Mouse (Mus musculus) retina, postnatal 7 days (tissue): ENCODE data around the gene Sh2d2a.
"Not testable (repeated sequence)": the region's sequence is repeated elsewhere in the genome, so short reads cannot be mapped to it uniquely, and the experiment has no call there.

Experiments
- DNase-seq: peaks from one replicate; pipeline ENCODE4 v3.0.0-alpha.2; 2012; ENCODE audit warnings: low read depth, low spot score

The Sh2d2a gene

DNA sequence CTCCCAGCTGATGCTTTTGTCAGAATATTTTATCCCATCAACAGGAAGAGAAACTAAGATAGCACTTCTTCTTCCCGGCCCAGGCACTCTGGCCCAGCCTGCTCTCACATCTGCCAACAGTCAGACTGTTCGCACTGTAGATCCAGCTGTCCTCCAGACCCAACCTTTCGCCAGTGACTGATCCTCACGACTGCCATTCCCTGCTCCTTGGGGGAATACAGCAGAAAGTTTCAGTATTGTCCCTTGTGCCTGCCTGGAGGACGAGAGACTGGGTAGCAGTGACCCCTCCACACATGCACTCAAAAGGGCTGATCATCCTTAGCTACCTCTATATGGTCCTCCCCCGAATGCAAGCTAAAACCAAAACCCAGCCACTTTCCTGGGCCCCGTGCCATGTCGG, 9.4 kb downstream of the Sh2d2a start:
- DNase-seq: no peak

DNA sequence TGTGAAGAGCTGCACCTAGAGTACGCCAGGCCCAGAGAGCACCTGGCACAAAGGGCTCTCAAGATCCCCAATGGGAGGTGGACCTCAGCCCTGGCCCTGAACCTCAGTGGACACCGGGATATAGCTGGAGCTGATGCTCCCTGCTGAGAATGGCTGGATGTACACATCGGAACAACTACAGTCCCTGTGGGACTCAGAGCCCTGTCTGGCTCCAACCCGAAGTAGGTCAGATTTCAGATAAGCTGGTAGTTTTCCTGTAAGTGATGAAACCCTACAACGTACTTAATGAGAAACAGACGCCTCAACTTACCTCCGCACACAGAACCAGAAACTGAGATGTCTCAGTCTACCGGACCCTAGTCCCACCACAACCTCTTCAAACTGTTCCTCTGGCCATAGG, 11.1 kb downstream of the Sh2d2a start:
- DNase-seq: no peak

- peak; percentile 54 for DNase-seq
Observed at GRCm38 (mm10) chr3:87859813-87860212, 13.3 kb downstream of the Sh2d2a start.

DNA sequence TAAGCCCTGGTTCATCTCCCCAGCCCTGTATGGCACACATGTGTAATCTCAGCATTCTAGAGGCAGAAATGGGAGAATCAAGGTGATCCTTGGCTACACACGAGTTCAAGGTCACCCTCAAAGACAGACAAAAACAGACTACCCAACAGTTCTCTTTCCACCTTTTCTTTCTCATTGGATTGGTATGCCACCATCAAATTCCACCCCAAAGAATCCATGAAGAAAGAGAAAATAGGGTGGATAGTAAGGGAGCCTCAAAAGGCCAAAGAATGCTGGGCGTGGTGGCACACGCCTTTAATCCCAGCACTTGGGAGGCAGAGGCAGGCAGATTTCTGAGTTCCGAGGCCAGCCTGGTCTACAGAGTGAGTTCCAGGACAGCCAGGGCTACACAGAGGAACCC, 17.6 kb downstream of the Sh2d2a start:
- DNase-seq: not testable (repeated sequence)

GRCm38 (mm10) chr3:87877730-87878129, 31.2 kb downstream of the Sh2d2a start:
- no peak for DNase-seq

DNA sequence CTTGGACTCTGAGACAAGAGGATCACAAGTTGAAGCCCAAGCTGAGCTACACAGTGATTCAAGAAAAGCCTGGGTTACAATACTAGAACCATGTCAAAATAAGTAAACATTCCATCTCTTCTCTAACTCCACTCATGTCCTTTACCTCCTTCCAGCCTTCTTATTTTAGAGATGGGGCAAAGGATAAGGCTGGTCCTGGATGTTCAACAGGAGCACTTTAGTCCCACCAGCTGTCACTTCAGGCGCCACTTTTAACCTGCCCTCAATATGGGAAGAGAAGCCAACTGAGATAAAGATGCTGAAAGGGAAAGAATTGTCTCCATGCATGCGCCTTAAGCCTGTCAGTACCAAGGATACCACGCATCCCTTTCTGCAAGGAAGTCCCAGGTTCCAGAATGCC, 37.7 kb downstream of the Sh2d2a start:
- no peak for DNase-seq

GRCm38 (mm10) chr3:87884708-87885251, 38.2 kb downstream of the Sh2d2a start:
- no peak for DNase-seq

GRCm38 (mm10) chr3:87885281-87886003, 38.9 kb downstream of the Sh2d2a start, which contains the start of gene Prcc:
TSS of gene Prcc (minus strand) at chr3:87885608.
- DNase-seq: peak; percentile 97

- DNase-seq: no peak
Observed at GRCm38 (mm10) chr3:87886004-87886365, 39.4 kb downstream of the Sh2d2a start.

DNA sequence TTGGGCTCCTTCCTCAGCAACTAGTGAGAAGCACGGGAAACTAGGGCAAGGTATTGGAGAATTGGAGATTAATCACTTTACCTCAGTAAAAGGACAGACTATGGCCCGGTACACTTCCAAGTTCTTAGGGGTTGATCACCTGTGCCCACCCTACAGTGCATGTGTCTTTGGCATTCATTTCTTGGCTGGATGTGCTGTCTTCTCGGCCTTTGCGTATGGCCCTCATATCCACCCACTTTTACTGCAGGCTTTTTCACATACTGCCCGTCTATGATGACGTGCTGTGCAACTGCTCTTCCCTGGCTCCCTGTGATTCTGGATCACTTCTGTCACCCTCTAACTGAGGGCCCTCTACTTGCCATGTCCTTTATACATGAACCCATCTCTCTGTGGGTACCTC, 39.9 kb downstream of the Sh2d2a start:
- DNase-seq: no peak

GRCm38 (mm10) chr3:87887400-87887799, 40.8 kb downstream of the Sh2d2a start:
- DNase-seq: not testable (repeated sequence)

DNA sequence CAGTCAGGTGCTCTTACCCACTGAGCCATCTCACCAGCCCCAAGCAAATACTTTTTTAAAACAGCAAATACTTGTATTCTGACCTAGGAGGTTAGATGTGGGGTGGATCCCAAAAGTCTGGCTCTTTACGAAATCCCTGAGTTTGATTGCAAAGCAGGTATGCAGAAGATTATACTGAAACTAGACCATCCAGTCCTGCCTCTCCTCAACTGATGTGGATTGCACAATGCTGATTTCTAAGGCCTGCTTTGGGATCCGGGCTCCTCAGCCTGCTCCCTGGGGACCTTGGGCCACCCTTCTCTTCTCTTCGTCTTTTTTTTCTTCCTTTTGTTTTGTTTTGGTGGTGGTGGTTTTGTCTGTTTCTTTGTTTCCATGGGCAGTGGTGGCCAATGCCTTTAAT, 44.9 kb downstream of the Sh2d2a start:
- DNase-seq: no peak

GRCm38 (mm10) chr3:87893367-87893905, 46.9 kb downstream of the Sh2d2a start:
- no peak for DNase-seq

- no peak for DNase-seq
Observed at GRCm38 (mm10) chr3:87899266-87899665, 52.7 kb downstream of the Sh2d2a start.

GRCm38 (mm10) chr3:87899776-87900175, 53.2 kb downstream of the Sh2d2a start:
- no peak for DNase-seq

DNA sequence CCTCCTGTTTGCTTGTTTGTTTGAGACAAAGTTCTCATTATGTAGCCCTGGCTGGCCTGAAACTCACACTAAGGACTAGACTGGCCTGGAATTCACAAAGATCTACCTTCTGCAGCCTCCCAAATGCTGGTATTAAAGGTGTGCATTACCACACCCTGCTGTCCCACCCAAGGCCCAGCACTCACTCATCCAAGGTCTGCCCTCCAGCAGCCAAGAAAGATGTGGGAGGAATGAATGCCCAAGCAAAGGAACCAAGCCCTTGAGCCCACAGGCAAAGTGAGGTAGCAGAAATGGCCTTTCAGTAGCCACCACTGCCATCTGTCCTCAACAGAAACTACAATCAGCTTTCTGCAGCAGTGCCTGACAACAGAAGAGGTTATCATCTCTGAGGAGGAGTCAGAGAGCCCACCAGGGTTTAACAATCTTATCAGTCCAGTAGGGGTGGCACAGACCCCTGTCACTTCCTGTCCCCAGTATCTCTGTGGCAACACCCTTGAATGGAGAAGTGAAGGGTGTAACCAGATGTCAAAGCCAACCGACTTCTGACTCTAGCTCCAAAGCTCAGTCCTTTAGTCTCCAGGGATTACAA, 54.6 kb downstream of the Sh2d2a start:
- DNase-seq: no peak

GRCm38 (mm10) chr3:87901959-87902358, 55.4 kb downstream of the Sh2d2a start:
- not testable (repeated sequence) for DNase-seq

- DNase-seq: no peak
Observed at GRCm38 (mm10) chr3:87903821-87904220, 57.3 kb downstream of the Sh2d2a start.
